Mouse (Mus musculus) heart, embryonic 15.5 days (tissue): Measurements from ENCODE around the gene Atp6v1e2. TPM values are rescaled to one million over a fixed set of nuclear protein-coding genes. Genes with fewer than 3 reads are reported as not detected.

Experiments used
- ATAC-seq: fragments of 200-750 bp; cut with Nextera tagmentation; replicated peaks from 2 replicates; pipeline ENCODE4 v1.8.0; 2017; ENCODE audit warnings: low read depth, moderate TSS enrichment; ENCODE audit not compliant: insufficient number of reproducible peaks, insufficient read depth, low FRiP score
- H3K27ac ChIP-seq: fragments of 300-500 bp; sonication (generic); 2 replicates; pipeline ENCODE4 v1.5.1; 2015; ENCODE audit warnings: mild to moderate bottlenecking, inconsistent platforms
- H3K27me3 ChIP-seq: fragments of 300-500 bp; sonication (generic); 2 replicates; pipeline ENCODE4 v1.6.1; 2015; ENCODE audit warnings: inconsistent platforms
- H3K36me3 ChIP-seq: fragments of 300-500 bp; sonication (generic); 2 replicates; pipeline ENCODE4 v1.6.1; 2015; ENCODE audit warnings: mild to moderate bottlenecking, inconsistent platforms
- H3K4me1 ChIP-seq: fragments of 300-500 bp; sonication (generic); replicated peaks from 2 replicates; pipeline ENCODE4 v1.6.1; 2015; ENCODE audit warnings: inconsistent platforms
- H3K4me2 ChIP-seq: fragments of 300-500 bp; sonication (generic); 2 replicates; pipeline ENCODE4 v1.6.1; 2015; ENCODE audit warnings: inconsistent platforms, mild to moderate bottlenecking, moderate library complexity
- H3K4me3 ChIP-seq: fragments of 300-500 bp; sonication (generic); 2 replicates; pipeline ENCODE4 v1.5.1; 2015; ENCODE audit warnings: mild to moderate bottlenecking, inconsistent platforms
- H3K9ac ChIP-seq: fragments of 300-500 bp; sonication (generic); 2 replicates; pipeline ENCODE4 v1.6.1; 2015; ENCODE audit warnings: mild to moderate bottlenecking, inconsistent platforms
- H3K9me3 ChIP-seq: fragments of 300-500 bp; sonication (generic); replicated peaks from 2 replicates; pipeline ENCODE4 v1.6.1; 2016; ENCODE audit warnings: inconsistent platforms
- WGBS: fragments of 180-500 bp; shearing (Covaris S2); methylation state at CpG from one replicate; pipeline ENCODE4 v1.1.7; 2015; ENCODE audit warnings: mixed read lengths; 5-methylcytosine and 5-hydroxymethylcytosine counted together
- polyA plus RNA-seq: library from polyadenylated mRNA; unstranded; fragments of >200 nt; fragmentation: Nextera tagmentation; extraction: Ambion mirVana; gene quantifications from 2 replicates; pipeline ENCODE4 v1.2.1, GENCODE M21; 2015

The Atp6v1e2 gene
- polyA plus RNA-seq, 1 experiment from 2014 or later = 0.13 TPM

DNA sequence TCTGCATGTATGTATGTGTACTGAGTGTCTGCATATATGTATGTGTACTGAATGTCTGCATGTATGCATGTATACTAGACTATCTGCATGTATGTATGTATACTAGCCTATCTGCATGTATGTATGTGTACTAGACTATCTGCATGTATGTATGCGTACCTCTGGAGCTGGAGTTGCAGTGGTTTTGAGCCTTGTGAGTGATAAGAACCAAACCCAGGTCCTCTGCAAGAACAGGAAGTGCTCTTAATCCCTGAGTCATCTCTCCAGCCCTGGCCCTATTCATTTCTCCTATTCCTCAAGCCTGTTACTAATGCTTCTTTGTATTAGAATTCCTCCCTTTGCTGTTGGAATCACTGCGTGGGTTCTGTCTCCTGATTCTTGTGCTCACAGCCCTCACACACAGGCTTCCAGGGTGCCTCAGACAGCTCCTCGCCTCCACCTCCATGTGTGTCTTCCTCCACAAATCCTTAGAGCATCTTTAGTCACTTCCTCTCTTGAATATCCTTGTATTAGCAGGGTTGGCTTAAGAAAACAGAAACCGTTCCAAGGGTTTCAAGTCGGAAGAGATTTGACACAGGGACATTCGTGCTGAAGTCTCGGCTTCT is 34.6 kb downstream of the Atp6v1e2 start:
- Histone ChIP-seq H3K36me3 (no peaks in the 10 kb centered on the region), H3K4me2 (no peak overlapping the region), H3K4me3 (no peak overlapping the region), H3K9ac (no peak overlapping the region), H3K27ac (no peak overlapping the region), H3K27me3 (no peaks in the 10 kb centered on the region), H3K9me3 (no peaks in the 10 kb centered on the region), H3K4me1 (no peaks in the 10 kb centered on the region)
- no peak for ATAC-seq
- WGBS = 64% methylated on average over 7 of the region's 7 CpGs

DNA sequence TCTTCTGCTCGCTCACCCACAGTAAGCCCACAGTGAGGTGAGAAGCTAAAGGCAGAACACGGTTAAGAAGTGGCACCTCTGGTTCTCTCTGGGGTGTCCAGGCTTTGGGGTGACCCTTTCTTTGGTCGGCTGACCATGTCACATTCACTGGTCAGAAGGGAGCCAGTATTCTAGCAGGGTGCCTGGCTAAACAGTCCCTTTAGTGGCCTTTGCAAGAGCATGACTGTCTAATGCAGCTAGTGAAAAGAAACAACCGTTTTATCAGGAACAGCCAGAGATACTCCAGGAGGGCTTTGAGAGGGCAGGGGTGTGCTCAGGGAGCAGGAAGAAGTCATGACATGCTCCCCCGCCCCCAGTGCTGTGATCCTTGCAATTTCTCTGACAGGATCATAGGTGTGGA is 36.4 kb downstream of the Atp6v1e2 start:
- Histone ChIP-seq H3K4me3 (no peak overlapping the region), H3K27ac (no peak overlapping the region), H3K27me3 (0 out of 2 replicates have a peak, but pooled peaks cover 3% of the 10 kb centered on the region), H3K4me1 (no peaks in the 10 kb centered on the region), H3K4me2 (no peak overlapping the region), H3K9me3 (no peaks in the 10 kb centered on the region), H3K36me3 (no peaks in the 10 kb centered on the region), H3K9ac (no peak overlapping the region)
- ATAC-seq = no peak
- 45% methylated on average over 5 of the region's 5 CpGs for WGBS

DNA sequence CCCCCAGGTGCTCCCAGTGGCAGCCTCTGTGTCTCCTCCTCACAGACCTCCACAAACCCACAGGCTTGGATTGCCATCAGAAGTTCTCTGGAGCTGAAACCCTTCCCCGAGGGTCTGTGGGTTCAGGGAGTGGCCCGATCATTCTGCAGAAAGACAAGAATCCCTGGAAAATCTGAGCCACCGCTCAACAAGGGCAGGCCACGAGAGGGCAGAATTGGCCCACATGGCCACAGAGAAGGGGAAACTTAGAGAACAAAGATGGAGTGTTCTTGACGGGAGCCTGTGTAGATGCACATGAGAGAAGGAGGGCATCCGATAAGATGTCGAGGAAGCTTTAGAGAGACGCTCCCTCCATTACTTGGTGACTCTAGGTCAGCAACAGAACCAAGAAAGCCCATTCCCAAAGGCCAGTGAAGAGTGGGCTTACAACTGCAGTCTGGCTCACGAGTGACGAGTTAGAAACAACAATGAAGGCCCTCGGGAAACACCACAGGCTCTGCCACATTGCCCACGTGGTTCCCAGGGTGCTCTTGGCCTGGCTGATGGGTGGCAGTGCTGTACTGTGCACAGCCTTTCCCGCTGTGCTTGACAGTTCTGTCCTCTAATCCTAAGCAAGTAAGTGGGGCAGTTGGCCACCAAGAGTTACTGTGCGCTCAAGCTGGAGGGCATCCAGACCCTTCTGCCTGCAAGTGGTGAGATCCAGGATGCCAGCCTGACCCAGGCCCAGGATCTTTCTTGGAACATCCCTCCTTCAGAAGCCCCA is 37.8 kb downstream of the Atp6v1e2 start:
- WGBS = 60% methylated on average over 14 of the region's 14 CpGs
- H3K4me1 ChIP-seq = peaks cover 11% of the 10 kb centered on the region
- H3K36me3 ChIP-seq = no peaks in the 10 kb centered on the region
- no peak for ATAC-seq
- no peak overlapping the region for H3K9ac ChIP-seq
- H3K27me3 ChIP-seq = 0 out of 2 replicates have a peak, but pooled peaks cover 3% of the 10 kb centered on the region
- H3K4me2 ChIP-seq = no peak overlapping the region
- H3K4me3 ChIP-seq = no peak overlapping the region
- H3K9me3 ChIP-seq = no peaks in the 10 kb centered on the region
- no peak overlapping the region for H3K27ac ChIP-seq

- 0 out of 2 replicates have a peak, but pooled peaks cover 3% of the 10 kb centered on the region for H3K27me3 ChIP-seq
- no peak for ATAC-seq
- no peak overlapping the region for H3K27ac ChIP-seq
- no peak overlapping the region for H3K9ac ChIP-seq
- H3K4me3 ChIP-seq = no peak overlapping the region
- H3K4me1 ChIP-seq = peaks cover 27% of the 10 kb centered on the region
- H3K4me2 ChIP-seq = no peak overlapping the region
- 48% methylated on average over 8 of the region's 8 CpGs for WGBS
- no peaks in the 10 kb centered on the region for H3K9me3 ChIP-seq
- H3K36me3 ChIP-seq = no peaks in the 10 kb centered on the region
Observed at GRCm38 (mm10) chr17:86908316-86908715, 39.4 kb downstream of the Atp6v1e2 start.

GRCm38 (mm10) chr17:86907092-86907491 is 40.6 kb downstream of the Atp6v1e2 start:
- H3K9ac ChIP-seq = no peak overlapping the region
- no peak overlapping the region for H3K4me3 ChIP-seq
- H3K9me3 ChIP-seq = no peaks in the 10 kb centered on the region
- H3K36me3 ChIP-seq = no peaks in the 10 kb centered on the region
- 0 out of 2 replicates have a peak, but pooled peaks cover 3% of the 10 kb centered on the region for H3K27me3 ChIP-seq
- 88% methylated on average over 3 of the region's 3 CpGs for WGBS
- no peak for ATAC-seq
- no peak overlapping the region for H3K27ac ChIP-seq
- H3K4me2 ChIP-seq = no peak overlapping the region
- H3K4me1 ChIP-seq = peaks cover 27% of the 10 kb centered on the region

DNA sequence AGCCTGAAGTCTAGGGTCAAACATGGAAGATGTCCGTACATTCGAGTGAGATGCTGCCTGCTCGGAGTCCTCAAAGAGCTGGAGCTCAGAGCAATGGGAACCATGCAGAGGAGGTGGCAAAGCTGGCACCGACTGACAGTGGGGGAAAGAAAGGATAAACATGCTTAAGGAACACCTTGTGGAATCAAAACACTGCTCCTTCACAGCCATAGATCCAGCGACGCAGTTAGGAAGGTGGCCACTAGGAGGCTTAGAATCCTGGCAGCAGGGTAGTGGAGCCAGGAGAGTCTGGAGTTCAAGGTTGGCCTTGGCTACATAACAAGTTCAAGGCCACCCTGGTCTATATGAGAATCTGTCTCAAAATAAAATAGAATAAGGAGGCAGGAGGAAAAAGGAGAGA is 41.1 kb downstream of the Atp6v1e2 start:
- Histone ChIP-seq H3K9me3 (no peaks in the 10 kb centered on the region), H3K27ac (no peak overlapping the region), H3K4me1 (peaks cover 27% of the 10 kb centered on the region), H3K27me3 (0 out of 2 replicates have a peak, but pooled peaks cover 3% of the 10 kb centered on the region), H3K4me3 (no peak overlapping the region), H3K36me3 (no peaks in the 10 kb centered on the region), H3K9ac (no peak overlapping the region), H3K4me2 (no peak overlapping the region)
- 26% methylated on average over 6 of the region's 6 CpGs for WGBS
- ATAC-seq = no peak

DNA sequence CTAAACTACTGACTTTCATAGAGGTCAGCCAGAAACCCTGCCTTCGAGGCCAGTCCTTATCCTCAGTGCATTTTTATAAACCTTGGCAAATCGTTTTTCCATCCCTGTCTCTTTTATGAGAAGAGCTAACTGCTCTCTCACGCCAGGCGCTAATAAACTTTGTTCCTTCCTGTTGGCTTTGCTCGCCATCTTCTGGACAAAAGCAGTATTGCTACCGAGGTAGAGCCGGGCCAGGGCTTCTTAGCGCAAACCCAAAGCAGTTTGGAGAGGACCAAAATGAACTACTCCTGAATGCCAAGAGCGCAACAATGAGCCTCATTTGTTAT is 41.6 kb downstream of the Atp6v1e2 start:
- H3K27ac ChIP-seq = peak overlapping the region; percentile 69
- no peaks in the 10 kb centered on the region for H3K9me3 ChIP-seq
- H3K9ac ChIP-seq = 0 out of 2 replicates have a peak overlapping the region, but pooled peaks have one; percentile 16
- 0 out of 2 replicates have a peak overlapping the region, but pooled peaks have one; percentile 25 for H3K4me2 ChIP-seq
- H3K4me3 ChIP-seq = no peak overlapping the region
- H3K27me3 ChIP-seq = 0 out of 2 replicates have a peak, but pooled peaks cover 3% of the 10 kb centered on the region
- no peaks in the 10 kb centered on the region for H3K36me3 ChIP-seq
- H3K4me1 ChIP-seq = peaks cover 27% of the 10 kb centered on the region
- 3% methylated on average over 9 of the region's 9 CpGs for WGBS
- peak; percentile 40; the same call in 1 of the 2 replicates for ATAC-seq

GRCm38 (mm10) chr17:86905297-86906135 is 42.2 kb downstream of the Atp6v1e2 start:
- Histone ChIP-seq H3K27me3 (0 out of 2 replicates have a peak, but pooled peaks cover 3% of the 10 kb centered on the region), H3K27ac (peak overlapping the region; percentile 69), H3K36me3 (no peaks in the 10 kb centered on the region), H3K4me2 (peak overlapping the region; percentile 25; the same call in 1 of the 2 replicates), H3K4me3 (no peak overlapping the region), H3K9me3 (no peaks in the 10 kb centered on the region), H3K9ac (0 out of 2 replicates have a peak overlapping the region, but pooled peaks have one; percentile 16), H3K4me1 (peaks cover 27% of the 10 kb centered on the region)
- ATAC-seq = peak; percentile 59; the same call in 1 of the 2 replicates
- WGBS = 25% methylated on average over 19 of the region's 19 CpGs

GRCm38 (mm10) chr17:86904206-86904605 is 43.5 kb downstream of the Atp6v1e2 start:
- Histone ChIP-seq H3K9me3 (no peaks in the 10 kb centered on the region), H3K27me3 (0 out of 2 replicates have a peak, but pooled peaks cover 3% of the 10 kb centered on the region), H3K9ac (no peak overlapping the region), H3K4me2 (no peak overlapping the region), H3K36me3 (no peaks in the 10 kb centered on the region), H3K4me1 (peaks cover 27% of the 10 kb centered on the region), H3K4me3 (no peak overlapping the region), H3K27ac (no peak overlapping the region)
- no peak for ATAC-seq
- 70% methylated on average over 3 of the region's 3 CpGs for WGBS

DNA sequence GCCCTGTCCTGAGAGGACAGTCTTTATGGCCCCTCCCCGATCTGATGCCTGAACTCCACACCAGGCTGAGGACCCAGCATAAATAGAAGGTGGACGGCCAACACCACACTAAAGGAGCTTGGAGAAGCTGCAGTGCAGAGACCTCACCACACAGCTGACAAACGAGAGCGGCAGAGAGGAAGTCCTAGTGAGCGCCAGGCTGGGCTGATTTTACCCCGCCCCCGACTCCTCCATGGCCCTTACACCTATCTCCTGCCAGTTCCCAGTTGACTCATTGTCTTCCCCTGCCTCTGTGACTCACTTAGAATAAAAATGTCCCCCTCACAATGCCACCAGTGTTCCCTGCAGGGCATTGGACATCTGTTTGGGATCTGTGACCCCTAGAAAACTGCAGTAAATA is 44.1 kb downstream of the Atp6v1e2 start:
- peaks cover 27% of the 10 kb centered on the region for H3K4me1 ChIP-seq
- no peaks in the 10 kb centered on the region for H3K36me3 ChIP-seq
- no peak overlapping the region for H3K27ac ChIP-seq
- no peak overlapping the region for H3K4me2 ChIP-seq
- no peaks in the 10 kb centered on the region for H3K9me3 ChIP-seq
- no peak overlapping the region for H3K9ac ChIP-seq
- H3K27me3 ChIP-seq = 0 out of 2 replicates have a peak, but pooled peaks cover 3% of the 10 kb centered on the region
- WGBS = 18% methylated on average over 7 of the region's 7 CpGs
- H3K4me3 ChIP-seq = no peak overlapping the region
- ATAC-seq = no peak
